Mouse (Mus musculus) megakaryocyte, embryonic 14.5 days (primary cell): ENCODE measurements around the gene Adcyap1r1. TPM values are rescaled to one million over a fixed set of nuclear protein-coding genes. Genes with fewer than 3 reads are reported as not detected.

Source experiments
- H3K27me3 ChIP-seq: replicated peaks from 2 replicates; pipeline ENCODE3; 2012; ENCODE audit warnings: inconsistent platforms
- H3K36me3 ChIP-seq: replicated peaks from 2 replicates; pipeline ENCODE3; 2012; ENCODE audit warnings: low read length, inconsistent platforms, mixed read lengths
- H3K4me1 ChIP-seq: 2 replicates; pipeline ENCODE4 v1.6.1; 2012; ENCODE audit warnings: inconsistent platforms
- H3K4me3 ChIP-seq: replicated peaks from 2 replicates; pipeline ENCODE3; 2012; ENCODE audit warnings: moderate library complexity, mild to moderate bottlenecking, inconsistent platforms
- H3K9me3 ChIP-seq: 2 replicates; pipeline ENCODE4 v1.6.1; 2012; ENCODE audit warnings: inconsistent platforms
- FLI1 ChIP-seq: IDR thresholded peaks from 2 replicates; pipeline ENCODE4 v1.6.1; 2012; ENCODE audit warnings: low read length, inconsistent platforms, mixed read lengths
- GATA1 ChIP-seq: IDR thresholded peaks from 3 replicates; pipeline ENCODE4 v1.6.1; 2012; ENCODE audit warnings: mixed read lengths, low read length, inconsistent platforms, borderline replicate concordance
- polyA plus RNA-seq: library from polyadenylated mRNA; stranded (reverse); fragments of >175 nt; gene quantifications from 2 replicates; pipeline ENCODE4 v1.2.3, GENCODE M21; 2012; ENCODE audit warnings: low replicate concordance; ENCODE audit not compliant: insufficient read depth

Gene Adcyap1r1
- polyA plus RNA-seq, 1 experiment: not detected

- Histone ChIP-seq H3K4me1 (no peaks in the 10 kb centered on the region), H3K4me3 (no peak overlapping the region), H3K27me3 (peaks cover 43% of the 10 kb centered on the region), H3K36me3 (no peaks in the 10 kb centered on the region), H3K9me3 (peaks cover 9% of the 10 kb centered on the region)
- TF ChIP-seq GATA1 (no peak), FLI1 (no peak)
These were observed 31.4 kb upstream of the Adcyap1r1 start for GRCm38 (mm10) chr6:55420411-55420810.

GRCm38 (mm10) chr6:55420869-55421361 lies 30.9 kb upstream of the Adcyap1r1 start:
- Histone ChIP-seq H3K27me3 (peaks cover 44% of the 10 kb centered on the region), H3K36me3 (no peaks in the 10 kb centered on the region), H3K4me3 (no peak overlapping the region), H3K9me3 (peaks cover 6% of the 10 kb centered on the region; the same call in 1 of the 2 replicates), H3K4me1 (no peaks in the 10 kb centered on the region)
- no peak for TF ChIP-seq GATA1
- TF ChIP-seq FLI1: no peak

GRCm38 (mm10) chr6:55432121-55432520 lies 19.7 kb upstream of the Adcyap1r1 start:
- H3K4me1 ChIP-seq: no peaks in the 10 kb centered on the region; the same call in 1 of the 2 replicates
- no peaks in the 10 kb centered on the region for H3K9me3 ChIP-seq
- H3K27me3 ChIP-seq: peaks cover 23% of the 10 kb centered on the region
- no peaks in the 10 kb centered on the region for H3K36me3 ChIP-seq
- TF ChIP-seq FLI1 (no peak), GATA1 (no peak)
- no peak overlapping the region for H3K4me3 ChIP-seq

- TF ChIP-seq FLI1 (no peak), GATA1 (no peak)
- H3K4me1 ChIP-seq: peaks cover 13% of the 10 kb centered on the region
- H3K4me3 ChIP-seq: no peak overlapping the region
- no peaks in the 10 kb centered on the region for H3K36me3 ChIP-seq
- H3K27me3 ChIP-seq: peaks cover 36% of the 10 kb centered on the region
- H3K9me3 ChIP-seq: no peaks in the 10 kb centered on the region
These were observed 17.4 kb upstream of the Adcyap1r1 start for GRCm38 (mm10) chr6:55434360-55434759.

- Histone ChIP-seq H3K36me3 (no peaks in the 10 kb centered on the region), H3K27me3 (peaks cover 45% of the 10 kb centered on the region), H3K9me3 (no peaks in the 10 kb centered on the region), H3K4me3 (no peak overlapping the region), H3K4me1 (peaks cover 13% of the 10 kb centered on the region)
- TF ChIP-seq FLI1 (no peak), GATA1 (no peak)
These were observed 16.3 kb upstream of the Adcyap1r1 start for GRCm38 (mm10) chr6:55435266-55436159.

GRCm38 (mm10) chr6:55437919-55438318 lies 13.9 kb upstream of the Adcyap1r1 start:
- TF ChIP-seq FLI1 (no peak), GATA1 (no peak)
- Histone ChIP-seq H3K4me3 (no peak overlapping the region), H3K27me3 (peaks cover 55% of the 10 kb centered on the region), H3K4me1 (peaks cover 13% of the 10 kb centered on the region), H3K9me3 (no peaks in the 10 kb centered on the region), H3K36me3 (no peaks in the 10 kb centered on the region)

- Histone ChIP-seq H3K9me3 (no peaks in the 10 kb centered on the region), H3K27me3 (peaks cover 57% of the 10 kb centered on the region), H3K4me1 (peaks cover 13% of the 10 kb centered on the region), H3K4me3 (no peak overlapping the region), H3K36me3 (no peaks in the 10 kb centered on the region)
- no peak for TF ChIP-seq FLI1
- no peak for TF ChIP-seq GATA1
These were observed 12.9 kb upstream of the Adcyap1r1 start for GRCm38 (mm10) chr6:55438837-55439236.

- TF ChIP-seq GATA1: no peak
- TF ChIP-seq FLI1: no peak
- Histone ChIP-seq H3K4me3 (no peak overlapping the region), H3K36me3 (no peaks in the 10 kb centered on the region), H3K9me3 (no peaks in the 10 kb centered on the region), H3K4me1 (no peaks in the 10 kb centered on the region), H3K27me3 (peaks cover 64% of the 10 kb centered on the region)
These were observed 7.7 kb upstream of the Adcyap1r1 start for GRCm38 (mm10) chr6:55443927-55444688.

- Histone ChIP-seq H3K4me1 (no peaks in the 10 kb centered on the region), H3K36me3 (no peaks in the 10 kb centered on the region), H3K27me3 (peaks cover 65% of the 10 kb centered on the region), H3K4me3 (no peak overlapping the region), H3K9me3 (no peaks in the 10 kb centered on the region)
- TF ChIP-seq GATA1 (no peak), FLI1 (no peak)
These were observed 7.1 kb upstream of the Adcyap1r1 start for GRCm38 (mm10) chr6:55444721-55445120.
